Mouse (Mus musculus): ENCODE results near the gene Gm16253. TPM values are rescaled to one million over a fixed set of nuclear protein-coding genes. Genes with fewer than 3 reads are reported as not detected.
"Not testable (repeated sequence)": the region's sequence is repeated elsewhere in the genome, so short reads cannot be mapped to it uniquely, and the experiment has no call there.

The Gm16253 gene
- total RNA-seq, 2 experiments from 2014 or later, result 1.4 to 2.4 TPM

DNA sequence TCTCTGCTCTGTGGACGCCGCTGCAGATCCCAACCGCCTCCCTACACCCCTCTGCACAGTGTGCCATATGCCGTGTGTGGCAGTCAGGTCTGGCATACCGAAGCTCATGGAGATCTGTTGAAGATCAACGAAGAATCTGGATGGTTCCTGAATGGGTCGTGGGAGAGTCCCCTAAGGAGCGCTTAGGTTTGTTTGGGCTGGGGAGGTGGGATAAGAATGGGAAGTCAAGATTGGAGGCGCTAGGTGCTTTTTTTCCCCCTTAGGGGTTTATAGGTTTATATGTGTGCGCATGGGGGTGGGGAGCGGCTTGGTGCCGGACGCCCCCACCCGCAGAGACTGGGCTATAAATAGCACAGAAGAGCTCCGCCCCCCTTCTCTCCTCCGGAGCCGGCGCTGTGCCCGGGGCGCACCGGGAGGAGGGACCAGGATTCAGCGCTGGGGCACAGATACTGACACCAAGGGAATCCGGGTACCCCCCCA lies 19.5 kb downstream of the Gm16253 start, which contains the start of gene Ankrd34a:
Ankrd34a (plus strand) TSS at position 409 of the 480 bp plus-strand sequence.
- intact Hi-C loops (cut with DNase I), result loop anchor here (5.0 kb wide), 1 partner anchor 41 kb away; the partner anchor contains the start of genes Gm42957 and Pex11b
- peak in 1 of 2 experiments; percentile 43 for DNase-seq

DNA sequence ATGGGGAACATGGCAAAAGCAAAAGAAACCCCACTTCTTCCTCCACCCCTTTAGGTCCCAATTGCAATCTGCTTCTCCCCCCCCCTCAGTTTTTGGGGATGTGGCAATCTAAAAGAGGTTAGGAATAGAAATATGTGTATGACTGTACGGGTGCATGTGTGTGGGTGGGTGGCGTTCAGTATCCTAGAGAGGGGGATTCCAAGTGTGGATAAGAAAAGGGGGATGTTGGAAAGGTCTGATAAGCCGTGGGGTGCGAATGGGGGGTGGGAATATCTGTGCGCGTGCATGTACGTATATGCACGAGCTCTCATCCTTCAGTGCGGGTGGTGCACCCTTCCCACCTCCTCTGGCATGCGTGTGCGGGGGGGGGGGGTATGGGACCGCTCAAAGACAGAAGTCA lies 20.1 kb downstream of the Gm16253 start:
- intact Hi-C loops (cut with DNase I), result loop anchor here (5.0 kb wide), 1 partner anchor 40 kb away; the partner anchor contains the start of genes Gm42957 and Pex11b
- no peak for DNase-seq

GRCm38 (mm10) chr3:96597435-96597891 lies 20.7 kb downstream of the Gm16253 start:
- intact Hi-C loops (cut with DNase I), result loop anchor here (5.0 kb wide), 1 partner anchor 40 kb away; the partner anchor contains the start of genes Gm42957 and Pex11b
- DNase-seq, result no peak

- peak; percentile 64 to 66 for DNase-seq
- intact Hi-C loops (cut with DNase I), result loop anchor here (5.0 kb wide), 1 partner anchor 39 kb away; the partner anchor contains the start of genes Gm42957 and Pex11b
Measured at GRCm38 (mm10) chr3:96598156-96599068, 21.6 kb downstream of the Gm16253 start.

DNA sequence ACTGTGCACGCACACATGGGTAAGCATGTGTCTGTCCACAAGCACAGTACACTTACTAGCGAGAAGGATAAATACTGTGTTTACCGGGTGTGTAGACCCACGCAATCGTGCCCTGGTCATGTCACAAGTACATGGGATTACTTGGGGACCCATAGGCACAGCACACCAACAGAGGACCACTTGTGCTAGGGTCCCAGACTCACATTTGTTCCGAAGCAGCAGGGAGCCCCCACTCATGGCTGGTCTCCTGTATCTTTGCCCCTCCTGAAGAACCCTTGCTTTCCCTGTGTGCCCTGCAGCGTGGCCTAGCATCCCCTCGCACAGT lies 22.2 kb downstream of the Gm16253 start:
- DNase-seq, result no peak
- intact Hi-C loops (cut with DNase I), result loop anchor here (5.0 kb wide), 1 partner anchor 38 kb away; the partner anchor contains the start of genes Gm42957 and Pex11b

DNA sequence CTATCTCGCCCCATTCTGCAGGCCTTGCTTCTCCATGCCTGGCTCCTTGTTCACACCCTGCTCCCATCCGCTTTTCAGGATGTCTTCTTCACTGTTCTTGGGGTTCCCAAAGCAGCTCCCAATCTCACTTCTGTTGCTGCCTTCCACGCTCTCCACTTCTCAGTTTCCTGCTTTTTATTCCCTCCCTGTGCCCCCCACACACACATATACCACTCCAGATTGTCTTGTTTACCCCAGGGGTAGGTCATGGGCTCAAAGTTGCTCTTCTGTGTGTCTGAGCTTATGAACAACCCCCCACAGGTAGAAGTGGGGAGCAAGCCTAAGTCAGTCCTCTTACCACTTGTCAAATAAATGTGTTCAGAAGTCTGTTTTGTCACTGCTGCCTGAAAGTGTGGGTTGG lies 22.6 kb downstream of the Gm16253 start:
- no peak for DNase-seq
- intact Hi-C loops (cut with DNase I), result loop anchor here (5.0 kb wide), 1 partner anchor 38 kb away; the partner anchor contains the start of genes Gm42957 and Pex11b

DNA sequence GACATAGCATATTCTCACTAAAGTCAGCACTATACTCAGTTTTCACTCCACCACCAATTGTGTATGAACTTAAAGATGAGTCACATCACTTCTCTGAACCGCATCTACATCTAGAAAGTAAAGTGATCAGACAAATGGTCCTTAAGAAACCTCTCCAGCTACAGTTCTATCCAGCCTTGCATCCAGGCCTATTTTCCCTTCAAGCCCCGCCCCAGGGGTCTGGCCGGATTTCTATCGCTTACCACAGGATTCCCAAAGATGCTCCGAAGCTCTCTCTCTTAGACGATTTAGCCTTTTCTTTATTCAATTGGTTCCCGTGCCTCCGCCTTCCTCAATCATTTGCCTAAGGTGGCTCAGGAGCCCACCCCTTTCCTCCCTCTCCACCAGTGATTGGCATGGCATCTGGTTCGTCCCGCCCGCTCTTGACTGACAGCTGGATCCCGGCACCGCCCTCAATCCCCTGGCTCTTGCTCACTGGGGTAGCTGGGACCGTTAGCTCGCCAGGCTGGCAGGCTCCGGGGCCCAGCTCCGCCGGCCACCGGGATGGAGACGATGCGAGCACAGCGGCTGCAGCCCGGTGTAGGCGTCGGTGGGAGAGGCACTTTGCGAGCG lies 24.0 kb downstream of the Gm16253 start, which contains the start of gene Lix1l:
Lix1l (plus strand) TSS at position 511 of the 612 bp plus-strand sequence.
- intact Hi-C loops (cut with DNase I), result no loop called here
- peak; percentile 90 to 93 for DNase-seq

DNA sequence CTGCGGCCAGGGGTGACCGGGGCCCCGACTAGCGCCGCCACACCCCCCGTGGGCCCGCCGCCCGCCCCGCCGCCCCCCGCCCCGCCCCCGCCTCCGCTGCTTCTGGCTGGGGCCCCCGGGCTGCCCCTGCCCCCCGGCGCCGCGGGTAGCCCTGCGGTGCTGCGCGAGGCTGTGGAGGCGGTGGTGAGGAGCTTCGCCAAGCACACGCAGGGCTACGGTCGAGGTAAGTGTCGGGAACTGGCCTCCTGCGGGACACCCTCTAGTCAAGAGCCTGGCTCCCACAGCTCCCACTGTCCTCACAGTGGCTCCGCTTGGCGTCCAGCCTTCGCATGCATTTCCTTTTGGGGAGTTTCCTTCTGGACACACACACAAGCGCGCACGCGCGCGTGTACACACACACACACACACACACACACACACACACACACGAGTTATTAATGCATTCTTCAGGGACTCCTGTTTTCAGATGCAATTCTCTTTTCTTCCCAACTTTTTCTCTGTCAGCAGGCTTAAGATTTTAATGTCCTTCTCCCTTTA lies 24.5 kb downstream of the Gm16253 start:
- intact Hi-C loops (cut with DNase I), result no loop called here
- DNase-seq, result peak; percentile 54 to 69

- intact Hi-C loops (cut with DNase I), result no loop called here
- DNase-seq, result no peak
Measured at GRCm38 (mm10) chr3:96601941-96602703, 25.3 kb downstream of the Gm16253 start.

DNA sequence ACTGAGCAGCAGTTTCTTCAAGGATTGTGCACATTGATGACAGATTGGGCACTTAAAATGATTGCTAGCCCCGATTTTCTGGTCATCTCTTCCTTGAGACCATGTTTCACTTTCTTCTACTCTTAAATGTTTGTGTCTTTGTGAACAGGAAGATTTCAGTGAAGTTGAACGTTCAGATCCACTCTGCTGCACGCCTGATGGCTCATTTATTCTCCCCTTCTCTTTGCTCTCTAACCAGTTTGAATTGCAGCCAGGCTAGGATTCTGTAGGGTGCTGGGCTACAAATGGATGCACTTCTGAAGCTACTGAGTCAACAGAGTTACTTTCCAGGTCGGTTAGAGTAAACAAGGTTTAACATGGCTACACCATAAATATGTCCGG lies 25.9 kb downstream of the Gm16253 start:
- DNase-seq, result no peak
- intact Hi-C loops (cut with DNase I), result no loop called here

DNA sequence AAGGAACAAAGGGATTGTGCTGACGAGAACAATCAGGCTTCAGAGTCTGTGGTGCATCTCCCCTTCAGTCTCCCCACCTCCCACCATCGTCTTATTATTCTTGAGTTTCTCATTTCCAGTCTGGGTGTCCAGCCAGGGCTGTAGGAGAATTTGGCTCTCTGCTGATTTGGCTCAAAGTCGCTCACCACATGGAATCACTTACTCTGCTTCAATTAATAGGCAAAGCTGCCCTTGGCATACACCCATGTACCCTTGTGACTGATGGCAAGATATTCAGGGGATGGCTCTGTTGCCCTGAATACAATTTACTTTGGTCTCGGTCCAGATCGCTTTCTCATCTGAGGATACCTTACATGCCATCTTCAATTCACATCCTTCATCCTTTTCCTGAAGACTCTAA lies 26.5 kb downstream of the Gm16253 start:
- DNase-seq, result no peak
- intact Hi-C loops (cut with DNase I), result no loop called here

DNA sequence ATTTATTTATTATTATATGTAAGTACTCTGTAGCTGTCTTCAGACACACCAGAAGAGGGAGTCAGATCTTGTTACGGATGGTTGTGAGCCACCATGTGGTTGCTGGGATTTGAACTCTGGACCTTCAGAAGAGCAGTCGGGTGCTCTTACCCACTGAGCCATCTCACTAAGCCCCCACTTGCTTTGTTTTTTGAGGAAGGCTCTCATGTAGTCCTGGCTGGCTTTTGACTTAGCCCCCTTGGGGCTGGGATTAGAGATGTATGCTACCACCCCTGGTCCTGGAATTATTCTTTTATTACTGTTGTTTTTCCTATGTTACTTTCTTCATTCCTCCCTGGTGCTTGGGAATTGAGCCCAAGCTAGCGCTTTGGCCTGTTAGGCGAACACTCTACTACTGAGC lies 29.2 kb downstream of the Gm16253 start:
- intact Hi-C loops (cut with DNase I), result not testable (repeated sequence)

DNA sequence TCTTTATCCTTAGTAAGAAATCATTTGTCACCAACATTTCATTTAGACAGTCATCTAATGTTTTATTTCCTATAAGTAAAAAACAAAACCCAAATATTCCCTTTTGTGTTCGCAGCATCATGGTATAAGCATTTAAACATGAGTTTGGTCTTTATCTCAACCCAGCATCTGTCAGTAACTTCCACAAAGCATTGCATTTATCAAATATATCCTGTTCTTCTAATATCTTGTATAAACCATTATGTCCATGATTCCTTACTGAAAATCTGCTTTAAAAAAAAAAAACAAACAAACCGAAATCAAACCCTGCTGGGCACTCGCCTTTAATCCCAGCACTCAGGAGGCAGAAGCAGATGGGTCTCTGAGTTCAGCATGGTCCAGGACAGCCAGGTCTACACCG lies 29.8 kb downstream of the Gm16253 start:
- intact Hi-C loops (cut with DNase I), result no loop called here
- DNase-seq, result no peak

More for the DNA sequence above, 29.2 kb downstream of the Gm16253 start:
- not testable (repeated sequence) for DNase-seq

GRCm38 (mm10) chr3:96617941-96618340 lies 41.2 kb downstream of the Gm16253 start:
- intact Hi-C loops (cut with DNase I), result no loop called here
- DNase-seq, result no peak

DNA sequence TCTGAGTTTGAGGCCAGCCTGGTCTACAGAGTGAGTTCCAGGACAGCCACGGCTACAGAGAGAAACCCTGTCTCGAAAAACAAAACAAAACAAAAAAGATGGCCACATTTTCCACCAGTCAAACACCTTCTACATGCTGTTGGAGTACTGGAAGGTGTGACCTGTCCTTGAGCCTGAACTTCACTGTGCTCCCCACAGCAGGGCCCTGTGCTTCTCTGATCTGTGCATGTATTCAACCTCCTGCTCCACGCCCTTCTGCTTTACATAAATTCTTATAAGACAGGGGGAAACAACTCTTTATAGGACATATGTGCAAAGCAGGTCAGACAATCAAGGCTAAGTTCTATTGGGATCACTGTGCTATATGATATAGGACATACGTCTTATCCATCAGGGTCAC lies 46.4 kb downstream of the Gm16253 start:
- no peak for DNase-seq
- intact Hi-C loops (cut with DNase I), result no loop called here

- peak; percentile 93 to 95 for DNase-seq
- intact Hi-C loops (cut with DNase I), result no loop called here
Measured at GRCm38 (mm10) chr3:96629729-96630600, 53.2 kb downstream of the Gm16253 start, which contains the start of gene Rbm8a. TSS of gene Rbm8a (plus strand) at chr3:96629933.

Measured in gastrocnemius, postnatal 36 days (tissue).